Mouse (Mus musculus): ENCODE results near the gene Grik3. TPM values are rescaled to one million over a fixed set of nuclear protein-coding genes. Genes with fewer than 3 reads are reported as not detected.

Gene Grik3
- polyA plus RNA-seq, 1 experiment from 2014 or later: 0.01 TPM

DNA sequence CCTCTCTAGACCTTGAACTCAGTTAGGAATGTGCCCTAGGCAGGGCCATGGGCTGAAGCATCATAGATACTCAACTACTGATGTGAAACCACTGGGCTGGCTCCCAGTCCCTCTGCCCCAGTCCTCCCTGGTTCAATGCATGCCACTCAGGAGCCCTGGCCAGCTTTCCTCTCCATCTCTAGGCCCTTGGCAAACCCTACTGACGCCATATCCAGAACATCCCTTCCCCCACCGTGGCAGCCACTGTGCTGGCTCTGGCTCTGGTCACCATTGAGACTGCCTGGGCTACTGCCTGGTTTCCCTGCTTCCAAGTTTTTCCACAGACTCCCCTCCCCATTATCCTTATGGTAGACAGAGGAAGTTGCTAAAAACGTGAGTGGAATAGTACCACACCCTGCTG is 255.4 kb downstream of the Grik3 start:
- no peaks in the 10 kb centered on the region for H3K36me3 ChIP-seq (replicated peaks; ENCODE audit: insufficient read depth, low read length)
- ATAC-seq: no peak
- H3K9me3 ChIP-seq (ENCODE audit: low read length): no peaks in the 10 kb centered on the region
- no peak for TF ChIP-seq CTCF (IDR thresholded peaks at IDR 0.05; ENCODE audit: low read depth)
- no peak for TF ChIP-seq EP300 (IDR thresholded peaks at IDR 0.05; ENCODE audit: low read depth)
- no peak overlapping the region for H3K4me2 ChIP-seq (ENCODE audit: low read depth, low read length)
- 43% methylated on average over 3 of the region's 3 CpGs for WGBS (ENCODE audit: insufficient replicate concordance)
- H3K27ac ChIP-seq (ENCODE audit: low read depth): no peak overlapping the region
- no peak overlapping the region for H3K4me3 ChIP-seq (ENCODE audit: low read depth, low read length)
- no peak for DNase-seq
- no peak overlapping the region for H3K9ac ChIP-seq (replicated peaks)
- no peaks in the 10 kb centered on the region for H3K27me3 ChIP-seq (ENCODE audit: insufficient read depth, low read length)
- H3K4me1 ChIP-seq (ENCODE audit: insufficient read depth): no peaks in the 10 kb centered on the region

DNA sequence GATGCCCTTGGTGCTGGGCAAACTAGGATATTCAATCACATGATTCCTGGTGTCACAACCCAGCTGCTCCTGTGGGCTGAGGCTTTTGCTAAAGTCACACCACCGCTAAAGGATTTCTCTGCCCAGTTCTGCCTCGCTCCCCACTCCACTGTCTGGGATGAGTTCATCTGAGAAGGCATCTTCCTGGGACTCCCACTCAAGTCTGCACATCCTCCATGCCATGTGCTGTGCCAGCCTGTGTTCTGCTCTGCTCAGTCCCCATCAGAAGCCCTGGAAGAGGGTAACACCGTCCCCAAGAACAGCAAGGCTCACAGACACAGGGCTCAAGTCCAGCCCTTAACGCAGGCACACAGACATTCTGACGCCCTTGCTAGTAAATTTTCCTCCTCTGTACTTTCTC is 265.9 kb downstream of the Grik3 start:
- no peak for ATAC-seq
- TF ChIP-seq CTCF (IDR thresholded peaks at IDR 0.05; ENCODE audit: low read depth) (no peak), EP300 (IDR thresholded peaks at IDR 0.05; ENCODE audit: low read depth) (no peak)

DNA sequence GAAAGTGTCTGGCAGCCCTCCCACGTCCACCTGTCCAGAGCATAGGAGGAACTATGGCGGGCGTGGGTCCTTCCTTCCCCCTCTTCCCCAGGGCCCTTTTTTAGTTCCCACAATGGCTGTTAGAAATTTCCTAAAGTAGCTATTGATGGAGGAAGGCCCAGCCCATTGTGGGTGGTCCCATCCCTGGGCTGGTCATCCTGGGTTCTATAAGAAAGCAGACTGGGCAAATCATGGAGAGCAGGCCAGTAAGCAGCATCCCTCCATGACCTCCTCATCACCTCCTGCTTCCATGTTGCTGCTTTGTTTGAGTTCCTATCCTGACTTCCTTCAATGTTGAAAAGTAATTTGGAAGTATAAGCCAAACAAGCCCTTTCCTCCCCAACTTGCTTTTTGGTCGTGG is 269.8 kb downstream of the Grik3 start:
- no peak for ATAC-seq
- WGBS (ENCODE audit: insufficient replicate concordance): 72% methylated on average over 4 of the region's 4 CpGs

More for the DNA sequence above, 265.9 kb downstream of the Grik3 start:
- H3K9me3 ChIP-seq (ENCODE audit: low read length): no peaks in the 10 kb centered on the region
- H3K27me3 ChIP-seq (ENCODE audit: insufficient read depth, low read length): no peaks in the 10 kb centered on the region
- H3K36me3 ChIP-seq (replicated peaks; ENCODE audit: insufficient read depth, low read length): no peaks in the 10 kb centered on the region
- no peaks in the 10 kb centered on the region for H3K4me1 ChIP-seq (ENCODE audit: insufficient read depth)
- no peak for DNase-seq
- no peak overlapping the region for H3K27ac ChIP-seq (ENCODE audit: low read depth)
- H3K9ac ChIP-seq (replicated peaks): no peak overlapping the region
- no peak overlapping the region for H3K4me3 ChIP-seq (ENCODE audit: low read depth, low read length)
- 78% methylated on average over 5 of the region's 5 CpGs for WGBS (ENCODE audit: insufficient replicate concordance)
- H3K4me2 ChIP-seq (ENCODE audit: low read depth, low read length): no peak overlapping the region

DNA sequence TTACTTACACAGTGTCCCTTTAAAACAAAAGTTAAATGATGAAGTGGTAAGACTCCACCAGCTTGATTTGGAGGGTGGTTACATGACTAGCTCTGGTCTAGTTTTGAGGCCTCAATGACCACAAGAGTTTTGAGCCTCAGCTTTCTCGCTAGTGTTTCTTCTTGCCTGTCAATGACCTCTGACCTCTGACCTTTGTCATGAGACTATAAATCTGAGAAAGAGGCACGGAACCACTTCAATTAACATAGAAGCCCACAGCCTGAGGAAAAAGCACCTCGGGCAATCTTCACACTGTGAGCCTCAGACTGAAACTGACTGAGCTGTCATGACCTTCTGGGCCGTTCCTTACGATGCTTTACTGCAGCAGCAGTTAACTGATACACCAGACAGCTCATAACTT is 272.6 kb downstream of the Grik3 start:
- Histone ChIP-seq H3K27me3 (ENCODE audit: insufficient read depth, low read length) (no peaks in the 10 kb centered on the region), H3K4me3 (ENCODE audit: low read depth, low read length) (no peak overlapping the region), H3K27ac (ENCODE audit: low read depth) (no peak overlapping the region), H3K9me3 (ENCODE audit: low read length) (no peaks in the 10 kb centered on the region), H3K4me2 (ENCODE audit: low read depth, low read length) (no peak overlapping the region), H3K36me3 (replicated peaks; ENCODE audit: insufficient read depth, low read length) (no peaks in the 10 kb centered on the region), H3K9ac (replicated peaks) (no peak overlapping the region), H3K4me1 (ENCODE audit: insufficient read depth) (no peaks in the 10 kb centered on the region)
- TF ChIP-seq EP300 (IDR thresholded peaks at IDR 0.05; ENCODE audit: low read depth) (no peak), CTCF (IDR thresholded peaks at IDR 0.05; ENCODE audit: low read depth) (no peak)
- DNase-seq: no peak
- no peak for ATAC-seq
- 67% methylated on average over 5 of the region's 5 CpGs for WGBS (ENCODE audit: insufficient replicate concordance)

More for the DNA sequence above, 269.8 kb downstream of the Grik3 start:
- Histone ChIP-seq H3K27me3 (ENCODE audit: insufficient read depth, low read length) (no peaks in the 10 kb centered on the region), H3K27ac (ENCODE audit: low read depth) (no peak overlapping the region), H3K4me1 (ENCODE audit: insufficient read depth) (no peaks in the 10 kb centered on the region), H3K9ac (replicated peaks) (no peak overlapping the region), H3K4me3 (ENCODE audit: low read depth, low read length) (no peak overlapping the region), H3K4me2 (ENCODE audit: low read depth, low read length) (no peak overlapping the region), H3K9me3 (ENCODE audit: low read length) (no peaks in the 10 kb centered on the region), H3K36me3 (replicated peaks; ENCODE audit: insufficient read depth, low read length) (no peaks in the 10 kb centered on the region)
- DNase-seq: no peak
- TF ChIP-seq EP300 (IDR thresholded peaks at IDR 0.05; ENCODE audit: low read depth): no peak
- TF ChIP-seq CTCF (IDR thresholded peaks at IDR 0.05; ENCODE audit: low read depth): no peak

Small RNAs within 50 kb of the gene (microRNA-seq; reads per million reads assigned to microRNA genes)
- gene Mir692-2: not detected
